Mouse (Mus musculus) forebrain, postnatal 0 days (tissue): ENCODE results near the gene Cbln1. TPM values are rescaled to one million over a fixed set of nuclear protein-coding genes. Genes with fewer than 3 reads are reported as not detected.

Source experiments
- ATAC-seq: fragments of 200-750 bp; cut with Nextera tagmentation; 2 replicates; pipeline ENCODE4 v1.8.0; 2017; ENCODE audit warnings: mild to moderate bottlenecking, moderate library complexity
- DNase-seq: peaks from one replicate; pipeline ENCODE4 v3.0.0-alpha.2; 2015
- H3K27ac ChIP-seq: fragments of 300-500 bp; sonication (generic); 2 replicates; pipeline ENCODE4 v1.5.1; 2014; ENCODE audit warnings: low read depth, mild to moderate bottlenecking, antibody characterized with exemption, low read length, moderate library complexity, mixed read lengths
- H3K27me3 ChIP-seq: fragments of 300-500 bp; sonication (generic); 2 replicates; pipeline ENCODE4 v1.6.1; 2014; ENCODE audit warnings: mild to moderate bottlenecking, low read length, mixed read lengths; ENCODE audit not compliant: insufficient read depth
- H3K36me3 ChIP-seq: fragments of 300-500 bp; sonication (generic); 2 replicates; pipeline ENCODE4 v1.6.1; 2014; ENCODE audit warnings: mild to moderate bottlenecking, moderate library complexity; ENCODE audit not compliant: insufficient read depth
- H3K4me1 ChIP-seq: fragments of 300-500 bp; sonication (generic); 2 replicates; pipeline ENCODE4 v1.6.1; 2014; ENCODE audit warnings: antibody characterized with exemption; ENCODE audit not compliant: insufficient read depth
- H3K4me2 ChIP-seq: fragments of 300-500 bp; sonication (generic); 2 replicates; pipeline ENCODE4 v1.6.1; 2014; ENCODE audit warnings: low read depth, mild to moderate bottlenecking, moderate library complexity
- H3K4me3 ChIP-seq: fragments of 300-500 bp; sonication (generic); 2 replicates; pipeline ENCODE4 v1.5.1; 2014; ENCODE audit warnings: low read depth, low read length, mixed read lengths
- H3K9ac ChIP-seq: fragments of 300-500 bp; sonication (generic); 2 replicates; pipeline ENCODE4 v1.6.1; 2014; ENCODE audit warnings: mild to moderate bottlenecking
- H3K9me3 ChIP-seq: fragments of 300-500 bp; sonication (generic); 2 replicates; pipeline ENCODE4 v1.6.1; 2016; ENCODE audit warnings: low read length
- CTCF ChIP-seq: sonication (generic); IDR thresholded peaks from 2 replicates; pipeline ENCODE4 v1.5.1; 2016; ENCODE audit warnings: antibody characterized with exemption, control low read depth, low read depth
- WGBS: fragments of 180-500 bp; shearing (Covaris S2); extraction: QIAGEN DNeasy Blood & Tissue Kit; methylation state at CpG from one replicate; pipeline ENCODE4 v1.1.7; 2014; 5-methylcytosine and 5-hydroxymethylcytosine counted together
- polyA plus RNA-seq: library from polyadenylated mRNA; unstranded; fragments of >200 nt; fragmentation: Nextera tagmentation; extraction: Ambion mirVana; gene quantifications from 2 replicates; pipeline ENCODE4 v1.2.1, GENCODE M21; 2015
- total RNA-seq: library from RNA; depleted of rRNA; stranded (reverse); fragments of >200 nt; gene quantifications from 2 replicates; pipeline ENCODE4 v1.2.3, GENCODE M21; 2014; rRNA removed

Gene Cbln1
- total and polyA plus RNA-seq, 2 experiments from 2014 or later, result 14.7 to 63.2 TPM

DNA sequence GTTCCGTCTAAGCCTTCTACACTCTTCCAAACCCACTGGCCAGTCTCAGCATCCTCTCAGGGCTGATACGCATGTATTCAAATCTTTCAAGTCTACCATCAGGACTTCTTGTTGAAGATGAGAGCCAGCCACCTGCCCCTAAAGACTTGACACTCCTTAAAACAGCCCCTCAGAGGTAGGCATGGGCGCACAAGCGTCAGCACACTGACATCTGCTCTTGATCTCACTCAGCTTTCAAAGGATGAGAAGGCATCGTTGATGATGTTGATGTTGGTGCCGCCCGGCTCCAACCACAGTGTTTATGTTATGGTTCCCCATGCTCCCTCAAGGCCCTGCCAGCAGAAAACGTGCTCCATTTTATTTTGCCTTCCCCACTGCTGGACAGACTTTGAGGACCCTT lies 50.7 kb downstream of the Cbln1 start:
- DNase-seq (no peak), ATAC-seq (no peak)
- Histone ChIP-seq H3K4me2 (no peak overlapping the region), H3K36me3 (no peaks in the 10 kb centered on the region), H3K4me1 (no peaks in the 10 kb centered on the region), H3K9ac (no peak overlapping the region), H3K9me3 (no peaks in the 10 kb centered on the region), H3K4me3 (no peak overlapping the region), H3K27me3 (no peaks in the 10 kb centered on the region), H3K27ac (no peak overlapping the region)
- no peak for TF ChIP-seq CTCF
- 82% methylated on average over 8 of the region's 8 CpGs for WGBS

Other genes with a start within 250 kb of the Cbln1 start
- gene 4933402J07Rik, start 91.2 kb upstream of the Cbln1 start, total RNA-seq, result not detected in 2 replicates
- gene 4933402J07Rik, start 91.2 kb upstream of the Cbln1 start, polyA plus RNA-seq, result not detected in 2 replicates